Mouse (Mus musculus): Measurements from ENCODE around the gene Trim71.

The Trim71 gene

GRCm38 (mm10) chr9:114480940-114481339, 83.2 kb downstream of the Trim71 start:
- DNase-seq (ENCODE audit: low read depth) = no peak

- no peak for DNase-seq (ENCODE audit: low read depth)
These were observed 87.2 kb downstream of the Trim71 start for GRCm38 (mm10) chr9:114477019-114477418.

- no peak for DNase-seq (ENCODE audit: low read depth)
These were observed 92.3 kb downstream of the Trim71 start for GRCm38 (mm10) chr9:114471892-114472291.

GRCm38 (mm10) chr9:114468701-114469100, 95.5 kb downstream of the Trim71 start:
- DNase-seq (ENCODE audit: low read depth) = no peak

GRCm38 (mm10) chr9:114468217-114468616, 96.0 kb downstream of the Trim71 start:
- DNase-seq (ENCODE audit: low read depth) = no peak

- no peak for DNase-seq (ENCODE audit: low read depth)
These were observed 97.3 kb downstream of the Trim71 start for GRCm38 (mm10) chr9:114466871-114467270.

GRCm38 (mm10) chr9:114465442-114465841, 98.7 kb downstream of the Trim71 start:
- DNase-seq (ENCODE audit: low read depth) = no peak

- DNase-seq (ENCODE audit: low read depth) = no peak
These were observed 101.6 kb downstream of the Trim71 start for GRCm38 (mm10) chr9:114462569-114462968.

GRCm38 (mm10) chr9:114458436-114458835, 105.7 kb downstream of the Trim71 start:
- DNase-seq (ENCODE audit: low read depth) = no peak

Data from fibroblast of lung, adult 2 months (primary cell).